Comparison of ENCODE assay signal across 25 mouse cellular contexts in genomic region chr12:110319696-110320095, GRCm38 (mm10). TPM values are rescaled to one million over a fixed set of nuclear protein-coding genes. Genes with fewer than 3 reads are reported as not detected.
A peak's percentile ranks its signal among the peaks of the same experiment; 100 is the strongest.
DNase-seq lines count a peak whose midpoint lies in the region; ATAC-seq and TF ChIP-seq lines count a peak whose summit lies in the region.
"Had no signal": no experiment of that assay in that cellular context is flagged by ENCODE, and none has a peak within 500 bp of the region (broad histone marks: within the 10 kb centered on the region; RNA-seq: fewer than 3 reads in every experiment).

No protein-coding gene starts in this region.

- no peak overlapping the region for H3K27ac ChIP-seq in heart, embryonic 10.5 days
- H3K27ac ChIP-seq in ES-Bruce4 (ENCODE audit: insufficient read depth, low read length), result no peak overlapping the region
- H3K27ac ChIP-seq: embryonic facial prominence, embryonic 13.5 days; embryonic facial prominence, embryonic 15.5 days; forebrain, embryonic 10.5 days; forebrain, embryonic 12.5 days had no signal

- TF ChIP-seq CTCF in ES-Bruce4 (IDR thresholded peaks at IDR 0.05; ENCODE audit: low read depth, low read length) (no peak), G1E (IDR thresholded peaks at IDR 0.05; ENCODE audit: low read depth, low read length) (no peak)

- H3K4me3 ChIP-seq in heart, embryonic 10.5 days, result no peak overlapping the region
- H3K4me3 ChIP-seq in ES-Bruce4 (ENCODE audit: low read depth, low read length), result 0 out of 2 replicates have a peak overlapping the region, but pooled peaks have one; percentile 37
- peak overlapping the region; percentile 23 for H3K4me3 ChIP-seq in G1E (ENCODE audit: low read depth, low read length)
- H3K4me3 ChIP-seq: embryonic facial prominence, embryonic 13.5 days; embryonic facial prominence, embryonic 15.5 days; erythroblast, embryonic 14.5 days; forebrain, embryonic 10.5 days; forebrain, embryonic 12.5 days had no signal

- H3K9me3 ChIP-seq in heart, embryonic 10.5 days, result 0 out of 2 replicates have a peak, but pooled peaks cover 2% of the 10 kb centered on the region
- H3K9me3 ChIP-seq in ES-Bruce4 (replicated peaks; ENCODE audit: control insufficient read depth, insufficient read depth, low read length, poor library complexity, severe bottlenecking) (no peaks in the 10 kb centered on the region; the same call in 1 of the 2 replicates), G1E (replicated peaks) (peaks cover 46% of the 10 kb centered on the region)
- H3K9me3 ChIP-seq: embryonic facial prominence, embryonic 13.5 days; embryonic facial prominence, embryonic 15.5 days had no signal

- no peak for TF ChIP-seq POLR2A in ES-Bruce4 (IDR thresholded peaks at IDR 0.05; ENCODE audit: insufficient read depth, low read length)

- H3K4me1 ChIP-seq in heart, embryonic 10.5 days, result no peaks in the 10 kb centered on the region
- no peaks in the 10 kb centered on the region for H3K4me1 ChIP-seq in ES-Bruce4 (ENCODE audit: control insufficient read depth, insufficient read depth, low read length)
- no peaks in the 10 kb centered on the region for H3K4me1 ChIP-seq in G1E (ENCODE audit: insufficient read depth, low read depth, low read length)
- H3K4me1 ChIP-seq: embryonic facial prominence, embryonic 13.5 days; embryonic facial prominence, embryonic 15.5 days; forebrain, embryonic 10.5 days; forebrain, embryonic 12.5 days had no signal

- H3K9ac ChIP-seq in ES-Bruce4 (ENCODE audit: low read depth, poor library complexity, severe bottlenecking), result no peak overlapping the region
- H3K9ac ChIP-seq: embryonic facial prominence, embryonic 13.5 days; embryonic facial prominence, embryonic 15.5 days; forebrain, embryonic 12.5 days had no signal

- no peaks in the 10 kb centered on the region for H3K36me3 ChIP-seq in heart, embryonic 10.5 days
- H3K36me3 ChIP-seq in ES-Bruce4 (ENCODE audit: control insufficient read depth, insufficient read depth, low read length, poor library complexity, severe bottlenecking) (no peaks in the 10 kb centered on the region), G1E (replicated peaks) (no peaks in the 10 kb centered on the region)
- H3K36me3 ChIP-seq: embryonic facial prominence, embryonic 13.5 days; embryonic facial prominence, embryonic 15.5 days; forebrain, embryonic 10.5 days; forebrain, embryonic 12.5 days had no signal

- intact Hi-C loops in heart, postnatal 36 days (cut with DNase I), result no loop called here

- no peaks in the 10 kb centered on the region for H3K27me3 ChIP-seq in heart, embryonic 10.5 days (ENCODE audit: insufficient read depth, poor library complexity, severe bottlenecking)
- no peaks in the 10 kb centered on the region for H3K27me3 ChIP-seq in ES-Bruce4 (ENCODE audit: control insufficient read depth, insufficient read depth, low read length, poor library complexity, severe bottlenecking)
- no peaks in the 10 kb centered on the region for H3K27me3 ChIP-seq in G1E (ENCODE audit: insufficient read depth, low read length)
- H3K27me3 ChIP-seq: embryonic facial prominence, embryonic 13.5 days; embryonic facial prominence, embryonic 15.5 days; forebrain, embryonic 12.5 days had no signal

- no peak for ATAC-seq in G1E (ENCODE audit: extremely low read depth, insufficient number of reproducible peaks, low FRiP score, poor library complexity, severe bottlenecking)
- ATAC-seq: forebrain, embryonic 14.5 days; forebrain, embryonic 16.5 days had no signal

- peak; percentile 71 for DNase-seq in heart, embryonic 10.5 days (ENCODE audit: low spot score)
- DNase-seq in heart, postnatal 36 days, result no peak
- DNase-seq in G1E (ENCODE audit: low spot score) (no peak), ZHBTc4 (ENCODE audit: low read depth, low spot score) (peak; percentile 34)
- DNase-seq in layer of hippocampus, postnatal 36 days, result no peak
- DNase-seq in embryo, embryonic 9.5 days (ENCODE audit: extremely low spot score), result no peak
- no peak for DNase-seq in adrenal gland, postnatal 25 days
- DNase-seq: adrenal gland, adult 2 months; adrenal gland, postnatal 10 days; adrenal gland, postnatal 36 days; cerebellum, adult 11-12 months; cerebellum, adult 2 months; cerebellum, adult 9-10 months; cerebellum, postnatal 10 days; cerebellum, postnatal 25 days had no signal

- WGBS in heart, embryonic 10.5 days, result 82% methylated on average over 27 of the region's 27 CpGs

- no peak for TF ChIP-seq EP300 in ES-Bruce4 (IDR thresholded peaks at IDR 0.05; ENCODE audit: insufficient read depth, low read depth, low read length)

RNA-seq across cellular contexts. Expression of gene Dio3, which starts 40.8 kb away (rescaled TPM):
- 0.25 and 0.47 TPM in 2 replicates for polyA plus RNA-seq in heart, embryonic 10.5 days (2016; fragmentation: Nextera tagmentation; extraction: Ambion mirVana)
- not detected for total RNA-seq in heart, postnatal 36 days (2021)
- polyA plus RNA-seq in ES-Bruce4 (2011; ENCODE audit: insufficient read depth, insufficient read length, low read depth, missing spikeins) (0.61 TPM in 1 of 2 replicates, not detected in the other), G1E (2012) (not detected in 2 replicates)
- total RNA-seq in G1E (2014; fragmentation: Nextera tagmentation) (not detected in 2 replicates), G1E (2017) (0.11 TPM in 1 of 2 replicates, not detected in the other)
- total RNA-seq in layer of hippocampus, postnatal 36 days (2021), result 1 to 10 TPM; 4.2 to 4.4 TPM
- 2.3 and 2.6 TPM in 2 replicates for total RNA-seq in adrenal gland, postnatal 25 days (2021)
- total RNA-seq: MEL had no signal
- polyA plus RNA-seq: C2C12; erythroblast, embryonic 14.5 days had no signal

Comparison
In these comparisons a context has a peak if more than half of its experiments do, and no peak if none do; other contexts are left out.
1. DNase-seq: peak in heart, embryonic 10.5 days (single experiment) and ZHBTc4 (single experiment); none in heart, postnatal 36 days (0 of 2), G1E (single experiment), layer of hippocampus, postnatal 36 days (0 of 2), embryo, embryonic 9.5 days (single experiment) and adrenal gland, postnatal 25 days (single experiment).